Mouse (Mus musculus): ENCODE measurements at regions not wholly inside any gene's neighbourhood (a gene's known extent, or its start where the extent isn't known, plus 50 kb on each side); places are given as distances from the start of the nearest gene placed in this dataset.

DNA sequence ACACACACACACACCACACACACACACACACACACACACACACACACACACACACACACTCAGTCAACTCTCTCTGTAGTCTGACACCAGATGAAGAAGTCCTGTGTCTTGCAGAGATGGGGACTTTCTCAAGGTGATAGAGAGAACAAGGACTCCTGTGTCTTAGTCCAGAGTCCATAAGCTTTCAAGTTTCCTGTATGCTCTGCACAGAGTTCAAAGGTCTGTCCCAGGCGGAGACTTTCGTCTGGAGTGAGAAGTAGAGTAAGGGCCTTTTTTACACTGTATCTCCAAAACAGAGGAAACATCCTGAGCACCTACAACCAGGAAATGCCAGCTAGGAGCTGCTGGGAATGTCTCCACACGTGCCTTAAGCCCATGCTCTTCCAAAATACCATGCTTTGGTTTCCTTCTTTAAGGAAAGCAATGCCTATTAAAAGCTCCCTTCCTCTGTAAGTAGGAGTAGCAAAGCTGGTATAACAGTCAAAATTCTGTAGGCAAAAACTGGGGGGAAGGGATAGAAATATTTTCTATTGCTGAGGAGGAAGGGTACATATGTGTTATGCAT is 459.9 kb upstream of the Zmiz1 start:
- TF ChIP-seq CTCF (IDR thresholded peaks at IDR 0.05 in 2 of 3, conservative IDR thresholded peaks at IDR 0.05 in 1 of 3; ENCODE audit: control insufficient read depth in 1 of 3, insufficient read depth in 1 of 3, low read depth in 2 of 3, low read length in 3 of 3, poor library complexity in 1 of 3, severe bottlenecking in 1 of 3) = no peak
- TF ChIP-seq USF1 (IDR thresholded peaks at IDR 0.05; ENCODE audit: low read depth, low read length) = no peak
- no peak for TF ChIP-seq MAFK (IDR thresholded peaks at IDR 0.05; ENCODE audit: borderline replicate concordance, low read depth, low read length)
- no peak for TF ChIP-seq TAL1 (IDR thresholded peaks at IDR 0.05; ENCODE audit: low read length)
- TF ChIP-seq POLR2A (IDR thresholded peaks at IDR 0.05; ENCODE audit: control insufficient read depth in 1 of 2, insufficient read depth in 1 of 2, low read depth in 1 of 2, low read length in 2 of 2, poor library complexity in 1 of 2) = no peak
- TF ChIP-seq CHD1 (IDR thresholded peaks at IDR 0.05; ENCODE audit: low read depth, low read length) = no peak
- no peak for TF ChIP-seq NELFE (IDR thresholded peaks at IDR 0.05; ENCODE audit: low read depth, low read length)
- TF ChIP-seq KAT2A (conservative IDR thresholded peaks at IDR 0.05; ENCODE audit: low read depth, low read length) = no peak
- TF ChIP-seq UBTF (IDR thresholded peaks at IDR 0.05; ENCODE audit: borderline replicate concordance, insufficient read depth, low read depth, low read length) = no peak
- no peak for TF ChIP-seq MAZ (IDR thresholded peaks at IDR 0.05; ENCODE audit: low read depth, low read length)
- TF ChIP-seq TCF12 (IDR thresholded peaks at IDR 0.05; ENCODE audit: low read depth, low read length) = no peak
- no peak for TF ChIP-seq ZMIZ1 (IDR thresholded peaks at IDR 0.05; ENCODE audit: low read depth, low read length)
- TF ChIP-seq JUND (IDR thresholded peaks at IDR 0.05; ENCODE audit: low read depth, low read length) = no peak
